Mouse (Mus musculus): ENCODE data around the gene Itih1.
A peak's percentile ranks its signal among the peaks of the same experiment; 100 is the strongest.

The Itih1 gene

GRCm38 (mm10) chr14:30943038-30943437, at the start of gene Itih1:
Gene Itih1 (minus strand): TSS chr14:30943289.
- DNase-seq (ENCODE audit: low spot score), result no peak

- no peak for DNase-seq (ENCODE audit: low spot score)
These were observed 33.1 kb upstream of the Itih1 start for GRCm38 (mm10) chr14:30976222-30976621.

- no peak for DNase-seq (ENCODE audit: low spot score)
These were observed 31.1 kb upstream of the Itih1 start for GRCm38 (mm10) chr14:30974204-30974603.

- no peak for DNase-seq (ENCODE audit: low spot score)
These were observed 17.3 kb upstream of the Itih1 start for GRCm38 (mm10) chr14:30960366-30960765.

GRCm38 (mm10) chr14:30959031-30959430, 15.9 kb upstream of the Itih1 start:
- DNase-seq (ENCODE audit: low spot score), result no peak

GRCm38 (mm10) chr14:30958517-30958916, 15.4 kb upstream of the Itih1 start:
- DNase-seq (ENCODE audit: low spot score), result no peak

GRCm38 (mm10) chr14:30951154-30951825, 8.2 kb upstream of the Itih1 start, which contains the start of gene Nek4:
Gene Nek4 (plus strand): TSS chr14:30951377.
- DNase-seq (ENCODE audit: low spot score), result peak; percentile 98

- no peak for DNase-seq (ENCODE audit: low spot score)
These were observed 6.9 kb upstream of the Itih1 start for GRCm38 (mm10) chr14:30949986-30950385.

GRCm38 (mm10) chr14:30944745-30945144, 1.7 kb upstream of the Itih1 start:
- DNase-seq (ENCODE audit: low spot score), result no peak

- peak; percentile 69 for DNase-seq (ENCODE audit: low spot score)
These were observed 978 bp upstream of the Itih1 start for GRCm38 (mm10) chr14:30943860-30944674.

- no peak for DNase-seq (ENCODE audit: low spot score)
These were observed 835 bp downstream of the Itih1 start for GRCm38 (mm10) chr14:30942254-30942653.

GRCm38 (mm10) chr14:30933351-30933750, 9.7 kb downstream of the Itih1 start:
- no peak for DNase-seq (ENCODE audit: low spot score)

GRCm38 (mm10) chr14:30930386-30930785, 12.7 kb downstream of the Itih1 start:
- no peak for DNase-seq (ENCODE audit: low spot score)

GRCm38 (mm10) chr14:30925492-30925891, 17.6 kb downstream of the Itih1 start:
- no peak for DNase-seq (ENCODE audit: low spot score)

- DNase-seq (ENCODE audit: low spot score), result no peak
These were observed 19.5 kb downstream of the Itih1 start, which contains the start of gene Itih3 for GRCm38 (mm10) chr14:30923375-30924105. Gene Itih3 (minus strand): TSS chr14:30923760.

- peak; percentile 4 for DNase-seq (ENCODE audit: low spot score)
These were observed 20.9 kb downstream of the Itih1 start for GRCm38 (mm10) chr14:30922053-30922670.

GRCm38 (mm10) chr14:30916516-30916915, 26.6 kb downstream of the Itih1 start:
- no peak for DNase-seq (ENCODE audit: low spot score)

GRCm38 (mm10) chr14:30913404-30913803, 29.7 kb downstream of the Itih1 start:
- no peak for DNase-seq (ENCODE audit: low spot score)

GRCm38 (mm10) chr14:30912641-30913040, 30.4 kb downstream of the Itih1 start:
- no peak for DNase-seq (ENCODE audit: low spot score)

- DNase-seq (ENCODE audit: low spot score), result no peak
These were observed 31.9 kb downstream of the Itih1 start for GRCm38 (mm10) chr14:30911141-30911540.

GRCm38 (mm10) chr14:30907814-30908265, 35.2 kb downstream of the Itih1 start:
- no peak for DNase-seq (ENCODE audit: low spot score)

GRCm38 (mm10) chr14:30906001-30906400, 37.1 kb downstream of the Itih1 start:
- DNase-seq (ENCODE audit: low spot score), result no peak

Data from embryo, embryonic 10.5 days (tissue).